Mouse (Mus musculus) limb, embryonic 12.5 days (tissue): Measurements from ENCODE around the gene Camta1. TPM values are rescaled to one million over a fixed set of nuclear protein-coding genes. Genes with fewer than 3 reads are reported as not detected.

ENCODE experiments used
- ATAC-seq: fragments of 200-750 bp; cut with Nextera tagmentation; 2 replicates; pipeline ENCODE4 v1.8.0; 2017; ENCODE audit warnings: low read depth, moderate TSS enrichment; ENCODE audit not compliant: insufficient number of reproducible peaks, insufficient read depth, low FRiP score, low TSS enrichment
- H3K27ac ChIP-seq: fragments of 300-500 bp; sonication (generic); 2 replicates; pipeline ENCODE4 v1.5.1; 2016; ENCODE audit warnings: mild to moderate bottlenecking, moderate library complexity
- H3K27me3 ChIP-seq: fragments of 300-500 bp; sonication (generic); 2 replicates; pipeline ENCODE4 v1.6.1; 2016; ENCODE audit warnings: mild to moderate bottlenecking, moderate library complexity
- H3K36me3 ChIP-seq: fragments of 300-500 bp; sonication (generic); 2 replicates; pipeline ENCODE4 v1.6.1; 2016; ENCODE audit warnings: mild to moderate bottlenecking, moderate library complexity
- H3K4me1 ChIP-seq: fragments of 300-500 bp; sonication (generic); replicated peaks from 2 replicates; pipeline ENCODE4 v1.6.1; 2016
- H3K4me2 ChIP-seq: fragments of 300-500 bp; sonication (generic); 2 replicates; pipeline ENCODE4 v1.6.1; 2016; ENCODE audit warnings: mild to moderate bottlenecking, moderate library complexity
- H3K4me3 ChIP-seq: fragments of 300-500 bp; sonication (generic); replicated peaks from 2 replicates; pipeline ENCODE4 v1.5.1; 2016; ENCODE audit warnings: mild to moderate bottlenecking
- H3K9ac ChIP-seq: fragments of 300-500 bp; sonication (generic); replicated peaks from 2 replicates; pipeline ENCODE4 v1.6.1; 2016; ENCODE audit warnings: mild to moderate bottlenecking, moderate library complexity
- H3K9me3 ChIP-seq: fragments of 300-500 bp; sonication (generic); 2 replicates; pipeline ENCODE4 v1.6.1; 2016; ENCODE audit warnings: mild to moderate bottlenecking, moderate library complexity
- WGBS: fragments of 180-500 bp; shearing (Covaris S2); methylation state at CpG from one replicate; pipeline ENCODE4 v1.1.7; 2016; 5-methylcytosine and 5-hydroxymethylcytosine counted together
- polyA plus RNA-seq: library from polyadenylated mRNA; unstranded; fragments of >200 nt; fragmentation: Nextera tagmentation; extraction: Ambion mirVana; gene quantifications from 2 replicates; pipeline ENCODE4 v1.2.1, GENCODE M21; 2016

Camta1 gene
- polyA plus RNA-seq, 1 experiment from 2014 or later: 106 TPM

- no peak overlapping the region for H3K4me3 ChIP-seq
- H3K9me3 ChIP-seq: no peaks in the 10 kb centered on the region
- H3K27ac ChIP-seq: no peak overlapping the region
- H3K4me2 ChIP-seq: no peak overlapping the region
- WGBS: 78% methylated on average over 8 of the region's 8 CpGs
- no peaks in the 10 kb centered on the region for H3K27me3 ChIP-seq
- H3K4me1 ChIP-seq: no peaks in the 10 kb centered on the region
- no peak overlapping the region for H3K9ac ChIP-seq
- ATAC-seq: no peak
- no peaks in the 10 kb centered on the region for H3K36me3 ChIP-seq
Measured at GRCm38 (mm10) chr4:150973264-150973663, 888.4 kb downstream of the Camta1 start.

GRCm38 (mm10) chr4:150968956-150969355, 892.7 kb downstream of the Camta1 start:
- Histone ChIP-seq H3K27me3 (no peaks in the 10 kb centered on the region), H3K4me1 (no peaks in the 10 kb centered on the region; the same call in 1 of the 2 replicates), H3K4me3 (no peak overlapping the region), H3K9me3 (no peaks in the 10 kb centered on the region), H3K36me3 (no peaks in the 10 kb centered on the region), H3K27ac (no peak overlapping the region), H3K9ac (no peak overlapping the region), H3K4me2 (no peak overlapping the region)
- ATAC-seq: no peak
- WGBS: 85% methylated on average over 8 of the region's 8 CpGs

GRCm38 (mm10) chr4:150966556-150966955, 895.1 kb downstream of the Camta1 start:
- Histone ChIP-seq H3K36me3 (no peaks in the 10 kb centered on the region), H3K4me2 (no peak overlapping the region), H3K9ac (no peak overlapping the region), H3K27ac (no peak overlapping the region), H3K4me3 (no peak overlapping the region), H3K27me3 (peaks cover 5% of the 10 kb centered on the region; the same call in 1 of the 2 replicates), H3K9me3 (no peaks in the 10 kb centered on the region), H3K4me1 (no peaks in the 10 kb centered on the region; the same call in 1 of the 2 replicates)
- WGBS: 15% methylated on average over 7 of the region's 7 CpGs
- no peak for ATAC-seq

GRCm38 (mm10) chr4:150965555-150965951, 896.1 kb downstream of the Camta1 start:
- H3K27ac ChIP-seq: no peak overlapping the region
- peaks cover 5% of the 10 kb centered on the region; the same call in 1 of the 2 replicates for H3K27me3 ChIP-seq
- no peak overlapping the region for H3K4me3 ChIP-seq
- no peak overlapping the region for H3K9ac ChIP-seq
- no peaks in the 10 kb centered on the region for H3K9me3 ChIP-seq
- WGBS: 71% methylated on average over 11 of the region's 11 CpGs
- no peak overlapping the region for H3K4me2 ChIP-seq
- no peaks in the 10 kb centered on the region for H3K36me3 ChIP-seq
- no peak for ATAC-seq
- no peaks in the 10 kb centered on the region; the same call in 1 of the 2 replicates for H3K4me1 ChIP-seq

GRCm38 (mm10) chr4:150964635-150965554, 896.8 kb downstream of the Camta1 start:
- Histone ChIP-seq H3K27ac (no peak overlapping the region), H3K9me3 (no peaks in the 10 kb centered on the region), H3K4me3 (no peak overlapping the region), H3K36me3 (no peaks in the 10 kb centered on the region), H3K4me2 (peak overlapping the region; percentile 46), H3K27me3 (peaks cover 5% of the 10 kb centered on the region; the same call in 1 of the 2 replicates), H3K9ac (no peak overlapping the region), H3K4me1 (no peaks in the 10 kb centered on the region; the same call in 1 of the 2 replicates)
- WGBS: 14% methylated on average over 25 of the region's 25 CpGs
- ATAC-seq: 0 out of 2 replicates have a peak, but pooled peaks have one; percentile 48

- WGBS: 69% methylated on average over 2 of the region's 2 CpGs
Measured at GRCm38 (mm10) chr4:150963711-150964110, 898.0 kb downstream of the Camta1 start.

GRCm38 (mm10) chr4:150962231-150962630, 899.4 kb downstream of the Camta1 start:
- no peak overlapping the region for H3K9ac ChIP-seq
- H3K4me2 ChIP-seq: no peak overlapping the region
- no peaks in the 10 kb centered on the region; the same call in 1 of the 2 replicates for H3K4me1 ChIP-seq
- peaks cover 5% of the 10 kb centered on the region; the same call in 1 of the 2 replicates for H3K27me3 ChIP-seq
- WGBS: 61% methylated on average over 6 of the region's 6 CpGs
- H3K4me3 ChIP-seq: no peak overlapping the region
- ATAC-seq: no peak
- no peak overlapping the region for H3K27ac ChIP-seq
- no peaks in the 10 kb centered on the region for H3K36me3 ChIP-seq
- H3K9me3 ChIP-seq: no peaks in the 10 kb centered on the region

More at GRCm38 (mm10) chr4:150963711-150964110, 898.0 kb downstream of the Camta1 start:
- no peak overlapping the region for H3K9ac ChIP-seq
- H3K27ac ChIP-seq: no peak overlapping the region
- ATAC-seq: no peak
- H3K27me3 ChIP-seq: peaks cover 5% of the 10 kb centered on the region; the same call in 1 of the 2 replicates
- no peaks in the 10 kb centered on the region for H3K36me3 ChIP-seq
- no peaks in the 10 kb centered on the region for H3K9me3 ChIP-seq
- no peaks in the 10 kb centered on the region; the same call in 1 of the 2 replicates for H3K4me1 ChIP-seq
- no peak overlapping the region for H3K4me2 ChIP-seq
- no peak overlapping the region for H3K4me3 ChIP-seq

- ATAC-seq: no peak
- Histone ChIP-seq H3K36me3 (no peaks in the 10 kb centered on the region), H3K4me1 (no peaks in the 10 kb centered on the region), H3K4me2 (no peak overlapping the region), H3K4me3 (no peak overlapping the region), H3K27ac (no peak overlapping the region), H3K9ac (no peak overlapping the region), H3K9me3 (no peaks in the 10 kb centered on the region), H3K27me3 (peaks cover 5% of the 10 kb centered on the region; the same call in 1 of the 2 replicates)
- WGBS: 86% methylated on average over 7 of the region's 7 CpGs
Measured at GRCm38 (mm10) chr4:150958536-150958935, 903.1 kb downstream of the Camta1 start.

GRCm38 (mm10) chr4:150957106-150957458, 904.6 kb downstream of the Camta1 start:
- Histone ChIP-seq H3K36me3 (no peaks in the 10 kb centered on the region), H3K27ac (no peak overlapping the region), H3K4me1 (no peaks in the 10 kb centered on the region), H3K9me3 (no peaks in the 10 kb centered on the region), H3K4me3 (no peak overlapping the region), H3K9ac (no peak overlapping the region), H3K27me3 (peaks cover 3% of the 10 kb centered on the region; the same call in 1 of the 2 replicates), H3K4me2 (no peak overlapping the region)
- whole genome bisulfite sequencing: 54% methylated on average over 1 of the region's 1 CpGs
- ATAC-seq: no peak

GRCm38 (mm10) chr4:150956369-150957105, 905.1 kb downstream of the Camta1 start:
- Histone ChIP-seq H3K36me3 (no peaks in the 10 kb centered on the region), H3K4me1 (no peaks in the 10 kb centered on the region), H3K9me3 (no peaks in the 10 kb centered on the region), H3K27me3 (no peaks in the 10 kb centered on the region; the same call in 1 of the 2 replicates), H3K27ac (no peak overlapping the region), H3K4me2 (no peak overlapping the region), H3K4me3 (no peak overlapping the region), H3K9ac (no peak overlapping the region)
- 81% methylated on average over 13 of the region's 13 CpGs for WGBS
- ATAC-seq: no peak; the same call in 1 of the 2 replicates

GRCm38 (mm10) chr4:150950972-150951371, 910.7 kb downstream of the Camta1 start:
- Histone ChIP-seq H3K4me3 (no peak overlapping the region), H3K4me1 (no peaks in the 10 kb centered on the region), H3K9ac (no peak overlapping the region), H3K4me2 (no peak overlapping the region), H3K27ac (no peak overlapping the region), H3K27me3 (no peaks in the 10 kb centered on the region; the same call in 1 of the 2 replicates), H3K36me3 (no peaks in the 10 kb centered on the region), H3K9me3 (no peaks in the 10 kb centered on the region)
- WGBS: 83% methylated on average over 10 of the region's 10 CpGs
- no peak for ATAC-seq
